In genomic region chrX:134601380-134602120, GRCm38 (mm10) we compare ENCODE assay signal across 8 mouse cellular contexts. TPM values are rescaled to one million over a fixed set of nuclear protein-coding genes. Genes with fewer than 3 reads are reported as not detected.
DNase-seq lines count a peak whose midpoint lies in the region; ATAC-seq and TF ChIP-seq lines count a peak whose summit lies in the region.

No protein-coding gene starts in this region.

- TF ChIP-seq CTCF in kidney, postnatal 0 days (IDR thresholded peaks at IDR 0.05; ENCODE audit: low read depth), result no peak
- no peak for TF ChIP-seq CTCF in MEL (IDR thresholded peaks at IDR 0.05 in 2 of 3, conservative IDR thresholded peaks at IDR 0.05 in 1 of 3; ENCODE audit: control insufficient read depth in 1 of 3, insufficient read depth in 1 of 3, low read depth in 2 of 3, low read length in 3 of 3, poor library complexity in 1 of 3, severe bottlenecking in 1 of 3)
- no peak for TF ChIP-seq CTCF in embryonic fibroblast, embryonic 13.5 days (IDR thresholded peaks at IDR 0.05; ENCODE audit: borderline replicate concordance, insufficient read depth, low read length)

- no peak for TF ChIP-seq RAD21 in MEL (IDR thresholded peaks at IDR 0.05; ENCODE audit: low read depth, low read length)

- H3K9ac ChIP-seq in kidney, postnatal 0 days (ENCODE audit: low read depth, low read length), result peak overlapping the region; percentile 67
- peak overlapping the region; percentile 92 for H3K9ac ChIP-seq in MEL (ENCODE audit: control insufficient read depth, low read depth, low read length, poor library complexity, severe bottlenecking)
- peak overlapping the region; percentile 56 for H3K9ac ChIP-seq in limb, embryonic 11.5 days (ENCODE audit: low read length)
- peak overlapping the region; percentile 51 for H3K9ac ChIP-seq in neural tube, embryonic 12.5 days

- TF ChIP-seq EP300 in MEL (IDR thresholded peaks at IDR 0.05; ENCODE audit: low read depth in 1 of 2, low read length in 2 of 2), result no peak

- ATAC-seq in kidney, postnatal 0 days (replicated peaks; ENCODE audit: low FRiP score, low read depth), result peak; percentile 73
- peak; percentile 85 for ATAC-seq in limb, embryonic 11.5 days (ENCODE audit: insufficient number of reproducible peaks, low FRiP score, low TSS enrichment, low read depth)
- peak; percentile 88 for ATAC-seq in neural tube, embryonic 12.5 days (ENCODE audit: low FRiP score, low read depth)

- TF ChIP-seq POLR2A in MEL (IDR thresholded peaks at IDR 0.05; ENCODE audit: control insufficient read depth in 1 of 2, insufficient read depth in 1 of 2, low read depth in 1 of 2, low read length in 2 of 2, poor library complexity in 1 of 2), result no peak
- TF ChIP-seq POLR2A in embryonic fibroblast, embryonic 13.5 days (IDR thresholded peaks at IDR 0.05; ENCODE audit: low read depth, low read length), result no peak

- peak overlapping the region; percentile 53 for H3K4me2 ChIP-seq in kidney, postnatal 0 days (ENCODE audit: low read length)
- H3K4me2 ChIP-seq in limb, embryonic 11.5 days (ENCODE audit: low read depth, severe bottlenecking), result peak overlapping the region; percentile 34
- H3K4me2 ChIP-seq in neural tube, embryonic 12.5 days (replicated peaks), result peak overlapping the region; percentile 51

- H3K4me3 ChIP-seq in kidney, postnatal 0 days (replicated peaks; ENCODE audit: low read depth, low read length), result peak overlapping the region; percentile 41
- H3K4me3 ChIP-seq in MEL (ENCODE audit: control insufficient read depth in 1 of 2, insufficient read depth in 1 of 2, low read depth in 2 of 2, low read length in 2 of 2), result peak overlapping the region; percentile 96 to 99
- peak overlapping the region; percentile 64 for H3K4me3 ChIP-seq in embryonic fibroblast, embryonic 13.5 days (ENCODE audit: insufficient read depth, low read length)
- H3K4me3 ChIP-seq in limb, embryonic 11.5 days (ENCODE audit: low read depth, low read length), result peak overlapping the region; percentile 49
- H3K4me3 ChIP-seq in neural tube, embryonic 12.5 days, result peak overlapping the region; percentile 42

- WGBS in kidney, postnatal 0 days, result 22% methylated on average over 43 of the region's 43 CpGs
- 21% methylated on average over 41 of the region's 43 CpGs for whole genome bisulfite sequencing in limb, embryonic 11.5 days
- WGBS in neural tube, embryonic 12.5 days, result 18% methylated on average over 33 of the region's 43 CpGs

- peak overlapping the region; percentile 90 for H3K27ac ChIP-seq in kidney, postnatal 0 days
- peak overlapping the region; percentile 76 for H3K27ac ChIP-seq in MEL (ENCODE audit: control insufficient read depth, low read depth, low read length)
- peak overlapping the region; percentile 66 for H3K27ac ChIP-seq in embryonic fibroblast, embryonic 13.5 days (ENCODE audit: insufficient read depth, low read length)
- peak overlapping the region; percentile 79 for H3K27ac ChIP-seq in limb, embryonic 11.5 days (replicated peaks; ENCODE audit: low read depth, low read length)
- peak overlapping the region; percentile 46; the same call in 1 of the 2 replicates for H3K27ac ChIP-seq in neural tube, embryonic 12.5 days

- no peaks in the 10 kb centered on the region for H3K4me1 ChIP-seq in kidney, postnatal 0 days (replicated peaks; ENCODE audit: insufficient read depth, low read length)
- peaks cover 11 to 13% of the 10 kb centered on the region in 2 experiments for H3K4me1 ChIP-seq in MEL (ENCODE audit: control insufficient read depth in 1 of 2, insufficient read depth in 2 of 2, low read length in 2 of 2)
- H3K4me1 ChIP-seq in embryonic fibroblast, embryonic 13.5 days (ENCODE audit: control insufficient read depth, insufficient read depth, low read length), result no peaks in the 10 kb centered on the region; the same call in 1 of the 2 replicates
- no peaks in the 10 kb centered on the region for H3K4me1 ChIP-seq in limb, embryonic 11.5 days (ENCODE audit: control insufficient read depth, insufficient read depth, low read length)
- peaks cover 4% of the 10 kb centered on the region; the same call in 1 of the 2 replicates for H3K4me1 ChIP-seq in neural tube, embryonic 12.5 days

- peaks cover 34% of the 10 kb centered on the region for H3K79me2 ChIP-seq in MEL (ENCODE audit: control insufficient read depth, insufficient read depth, low read length, poor library complexity)

- no peaks in the 10 kb centered on the region for H3K36me3 ChIP-seq in kidney, postnatal 0 days (ENCODE audit: insufficient read depth, low read length)
- H3K36me3 ChIP-seq in MEL (ENCODE audit: control insufficient read depth in 1 of 2, insufficient read depth in 2 of 2, low read length in 2 of 2), result peaks cover 9 to 27% of the 10 kb centered on the region in 2 experiments
- H3K36me3 ChIP-seq in limb, embryonic 11.5 days (ENCODE audit: control insufficient read depth, insufficient read depth, low read length), result no peaks in the 10 kb centered on the region
- H3K36me3 ChIP-seq in neural tube, embryonic 12.5 days, result no peaks in the 10 kb centered on the region

- no peaks in the 10 kb centered on the region for H3K27me3 ChIP-seq in kidney, postnatal 0 days (ENCODE audit: insufficient read depth, low read length)
- no peaks in the 10 kb centered on the region for H3K27me3 ChIP-seq in MEL (ENCODE audit: control insufficient read depth in 1 of 2, insufficient read depth in 2 of 2, low read length in 2 of 2)
- 0 out of 2 replicates have a peak, but pooled peaks cover 4% of the 10 kb centered on the region for H3K27me3 ChIP-seq in limb, embryonic 11.5 days (ENCODE audit: control insufficient read depth, insufficient read depth, low read length)
- H3K27me3 ChIP-seq in neural tube, embryonic 12.5 days (replicated peaks), result no peaks in the 10 kb centered on the region

- no peaks in the 10 kb centered on the region for H3K9me3 ChIP-seq in kidney, postnatal 0 days (replicated peaks; ENCODE audit: low read length)
- no peaks in the 10 kb centered on the region for H3K9me3 ChIP-seq in MEL (replicated peaks; ENCODE audit: insufficient read depth, low read length)
- H3K9me3 ChIP-seq in limb, embryonic 11.5 days (ENCODE audit: control insufficient read depth, low read length), result no peaks in the 10 kb centered on the region
- no peaks in the 10 kb centered on the region for H3K9me3 ChIP-seq in neural tube, embryonic 12.5 days

- peak; percentile 53 for DNase-seq in kidney, postnatal 0 days (ENCODE audit: low spot score)
- DNase-seq in kidney, adult 8-10 months, result no peak
- DNase-seq in MEL (ENCODE audit: low read depth, low spot score), result peak; percentile 79
- no peak for DNase-seq in limb, embryonic 11.5 days (ENCODE audit: low spot score)
- DNase-seq in layer of hippocampus, postnatal 25 days (ENCODE audit: extremely low spot score in 1 of 2, low spot score in 1 of 2), result no peak
- DNase-seq in thymus, postnatal 25 days, result no peak

RNA-seq across cellular contexts. Expression of gene Hnrnph2, which starts 0.6 kb away (rescaled TPM):
- polyA plus RNA-seq in kidney, postnatal 0 days (2015; fragmentation: Nextera tagmentation; extraction: Ambion mirVana), result 125 and 131 TPM in 2 replicates
- total RNA-seq in MEL (2012; rRNA removed), result 127 and 134 TPM in 2 replicates
- 100 to 1,000 TPM; 200 to 295 TPM for polyA plus RNA-seq in MEL (2012; ENCODE audit: insufficient read depth in 1 of 2, insufficient read length in 2 of 2, low read depth in 1 of 2, low replicate concordance in 2 of 2, missing spikeins in 1 of 2)
- polyA plus RNA-seq in embryonic fibroblast, embryonic 13.5 days (2011; ENCODE audit: insufficient read length, low read depth, missing spikeins), result 113 and 117 TPM in 2 replicates
- 144 and 172 TPM in 2 replicates for polyA plus RNA-seq in limb, embryonic 11.5 days (2014; fragmentation: Nextera tagmentation; extraction: Ambion mirVana)
- polyA plus RNA-seq in neural tube, embryonic 12.5 days (2016; fragmentation: Nextera tagmentation; extraction: Ambion mirVana), result 177 and 186 TPM in 2 replicates
- total RNA-seq in layer of hippocampus, postnatal 25 days (2021), result 100 to 1,000 TPM; 155 to 158 TPM

RNA-seq across cellular contexts. Expression of gene Gla, which starts 0.6 kb away (rescaled TPM):
- polyA plus RNA-seq in kidney, postnatal 0 days (2015; fragmentation: Nextera tagmentation; extraction: Ambion mirVana), result 4.8 and 5.2 TPM in 2 replicates
- total RNA-seq in MEL (2012; rRNA removed), result 10.0 and 10.2 TPM in 2 replicates
- polyA plus RNA-seq in MEL (2012; ENCODE audit: insufficient read depth in 1 of 2, insufficient read length in 2 of 2, low read depth in 1 of 2, low replicate concordance in 2 of 2, missing spikeins in 1 of 2), result 10 to 100 TPM in 1 of 2 experiments, not detected in 1; 17.0 TPM
- 11.2 and 14.7 TPM in 2 replicates for polyA plus RNA-seq in embryonic fibroblast, embryonic 13.5 days (2011; ENCODE audit: insufficient read length, low read depth, missing spikeins)
- polyA plus RNA-seq in limb, embryonic 11.5 days (2014; fragmentation: Nextera tagmentation; extraction: Ambion mirVana), result 4.0 and 5.1 TPM in 2 replicates
- polyA plus RNA-seq in neural tube, embryonic 12.5 days (2016; fragmentation: Nextera tagmentation; extraction: Ambion mirVana), result 3.6 and 4.5 TPM in 2 replicates
- 1 to 10 TPM; 7.3 to 8.5 TPM for total RNA-seq in layer of hippocampus, postnatal 25 days (2021)

RNA-seq across cellular contexts. Expression of gene Rpl36a, which starts 16.1 kb away (rescaled TPM):
- 527 and 613 TPM in 2 replicates for polyA plus RNA-seq in kidney, postnatal 0 days (2015; fragmentation: Nextera tagmentation; extraction: Ambion mirVana)
- total RNA-seq in MEL (2012; rRNA removed), result 6,735 and 6,935 TPM in 2 replicates
- 1,000 to 10,000 TPM in 1 of 2 experiments, not detected in 1; 1,673 TPM for polyA plus RNA-seq in MEL (2012; ENCODE audit: insufficient read depth in 1 of 2, insufficient read length in 2 of 2, low read depth in 1 of 2, low replicate concordance in 2 of 2, missing spikeins in 1 of 2)
- polyA plus RNA-seq in embryonic fibroblast, embryonic 13.5 days (2011; ENCODE audit: insufficient read length, low read depth, missing spikeins), result 765 and 790 TPM in 2 replicates
- 425 and 470 TPM in 2 replicates for polyA plus RNA-seq in limb, embryonic 11.5 days (2014; fragmentation: Nextera tagmentation; extraction: Ambion mirVana)
- polyA plus RNA-seq in neural tube, embryonic 12.5 days (2016; fragmentation: Nextera tagmentation; extraction: Ambion mirVana), result 239 and 257 TPM in 2 replicates
- total RNA-seq in layer of hippocampus, postnatal 25 days (2021), result 100 to 1,000 TPM; 125 to 148 TPM

RNA-seq across cellular contexts. Expression of gene Btk, which starts 18.2 kb away (rescaled TPM):
- polyA plus RNA-seq in kidney, postnatal 0 days (2015; fragmentation: Nextera tagmentation; extraction: Ambion mirVana), result 0.47 and 0.79 TPM in 2 replicates
- total RNA-seq in MEL (2012; rRNA removed), result 134 and 137 TPM in 2 replicates
- polyA plus RNA-seq in MEL (2012; ENCODE audit: insufficient read depth in 1 of 2, insufficient read length in 2 of 2, low read depth in 1 of 2, low replicate concordance in 2 of 2, missing spikeins in 1 of 2), result 100 to 1,000 TPM; 291 to 327 TPM
- 0.61 TPM in 1 of 2 replicates, not detected in the other for polyA plus RNA-seq in embryonic fibroblast, embryonic 13.5 days (2011; ENCODE audit: insufficient read length, low read depth, missing spikeins)
- 0.93 and 1.2 TPM in 2 replicates for polyA plus RNA-seq in limb, embryonic 11.5 days (2014; fragmentation: Nextera tagmentation; extraction: Ambion mirVana)
- 1.2 and 1.3 TPM in 2 replicates for polyA plus RNA-seq in neural tube, embryonic 12.5 days (2016; fragmentation: Nextera tagmentation; extraction: Ambion mirVana)
- total RNA-seq in layer of hippocampus, postnatal 25 days (2021), result under 1 TPM; 0.87 to 0.91 TPM

RNA-seq across cellular contexts. Expression of gene Timm8a1, which starts 59.9 kb away (rescaled TPM):
- 99.1 and 106 TPM in 2 replicates for polyA plus RNA-seq in kidney, postnatal 0 days (2015; fragmentation: Nextera tagmentation; extraction: Ambion mirVana)
- total RNA-seq in MEL (2012; rRNA removed), result 217 and 240 TPM in 2 replicates
- polyA plus RNA-seq in MEL (2012; ENCODE audit: insufficient read depth in 1 of 2, insufficient read length in 2 of 2, low read depth in 1 of 2, low replicate concordance in 2 of 2, missing spikeins in 1 of 2), result 100 to 1,000 TPM; 267 to 449 TPM
- 33.3 and 34.3 TPM in 2 replicates for polyA plus RNA-seq in embryonic fibroblast, embryonic 13.5 days (2011; ENCODE audit: insufficient read length, low read depth, missing spikeins)
- polyA plus RNA-seq in limb, embryonic 11.5 days (2014; fragmentation: Nextera tagmentation; extraction: Ambion mirVana), result 79.4 and 81.4 TPM in 2 replicates
- polyA plus RNA-seq in neural tube, embryonic 12.5 days (2016; fragmentation: Nextera tagmentation; extraction: Ambion mirVana), result 45.8 and 48.5 TPM in 2 replicates
- total RNA-seq in layer of hippocampus, postnatal 25 days (2021), result 10 to 100 TPM; 19.8 to 21.3 TPM

Comparison
In these comparisons a context has a peak if more than half of its experiments do, and no peak if none do; other contexts are left out.
1. DNase-seq: peak in kidney, postnatal 0 days (single experiment) and MEL (single experiment); none in kidney, adult 8-10 months (0 of 2), limb, embryonic 11.5 days (single experiment), layer of hippocampus, postnatal 25 days (0 of 2) and thymus, postnatal 25 days (single experiment).
2. H3K4me3 ChIP-seq: peak in every context shown above with its lines; median percentile 98 in MEL; 64 in embryonic fibroblast, embryonic 13.5 days; 49 in limb, embryonic 11.5 days; 42 in neural tube, embryonic 12.5 days; 41 in kidney, postnatal 0 days.
3. Peak in every context shown above with its lines, with median percentiles within 50 percentile points of each other: ATAC-seq, H3K27ac ChIP-seq, H3K4me2 ChIP-seq and H3K9ac ChIP-seq.